Mouse (Mus musculus): ENCODE measurements around the gene Notum. TPM values are rescaled to one million over a fixed set of nuclear protein-coding genes. Genes with fewer than 3 reads are reported as not detected.

The Notum gene
- total and polyA plus RNA-seq, 2 experiments: 34.9 to 61.6 TPM

DNA sequence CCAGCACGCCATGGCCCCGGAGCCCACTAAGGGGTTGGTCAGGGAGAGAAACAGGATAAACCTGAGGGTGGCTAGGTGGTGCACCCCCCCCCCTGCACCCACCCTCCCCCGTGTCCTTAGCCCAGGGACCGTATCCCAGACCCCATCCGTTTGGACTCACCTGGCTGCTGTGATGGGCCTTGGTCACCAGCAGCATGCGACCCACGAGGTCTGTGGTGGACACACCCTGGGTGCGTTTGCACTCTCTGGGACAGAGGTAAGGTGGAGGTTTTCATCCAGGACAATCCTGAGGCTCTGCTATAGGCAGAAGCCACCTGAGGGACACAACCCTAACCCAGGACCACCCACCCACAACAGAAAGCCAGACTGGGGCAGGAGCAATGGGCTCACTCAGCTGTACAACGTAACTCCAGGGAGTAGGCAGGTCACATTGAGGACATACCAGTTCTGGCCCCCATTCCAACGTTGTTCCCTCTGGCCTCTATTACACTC, 47.4 kb downstream of the Notum start:
- H3K79me2 ChIP-seq (ENCODE audit: control insufficient read depth, insufficient read depth, low read length): peaks cover 21% of the 10 kb centered on the region
- WGBS: 62% methylated on average over 10 of the region's 10 CpGs
- peaks cover 26% of the 10 kb centered on the region for H3K4me1 ChIP-seq (ENCODE audit: control insufficient read depth, insufficient read depth, low read length)
- no peak overlapping the region for H3K4me3 ChIP-seq (ENCODE audit: insufficient read depth, low read depth, low read length)
- TF ChIP-seq CTCF (IDR thresholded peaks at IDR 0.05; ENCODE audit: low read depth, low read length): no peak
- no peak for TF ChIP-seq POLR2A (IDR thresholded peaks at IDR 0.05; ENCODE audit: extremely low read depth, insufficient read depth, low read length)
- H3K27ac ChIP-seq (replicated peaks; ENCODE audit: insufficient read depth, low read depth, low read length): no peak overlapping the region
- H3K27me3 ChIP-seq (ENCODE audit: control insufficient read depth, insufficient read depth, low read length): no peaks in the 10 kb centered on the region
- H3K36me3 ChIP-seq (ENCODE audit: control insufficient read depth, insufficient read depth, low read length): peaks cover 37% of the 10 kb centered on the region
- H3K9ac ChIP-seq (ENCODE audit: low read depth, low read length): peak overlapping the region; percentile 5; the same call in 1 of the 2 replicates
- no peak for DNase-seq (ENCODE audit: extremely low read depth, low read depth, low spot score)

DNA sequence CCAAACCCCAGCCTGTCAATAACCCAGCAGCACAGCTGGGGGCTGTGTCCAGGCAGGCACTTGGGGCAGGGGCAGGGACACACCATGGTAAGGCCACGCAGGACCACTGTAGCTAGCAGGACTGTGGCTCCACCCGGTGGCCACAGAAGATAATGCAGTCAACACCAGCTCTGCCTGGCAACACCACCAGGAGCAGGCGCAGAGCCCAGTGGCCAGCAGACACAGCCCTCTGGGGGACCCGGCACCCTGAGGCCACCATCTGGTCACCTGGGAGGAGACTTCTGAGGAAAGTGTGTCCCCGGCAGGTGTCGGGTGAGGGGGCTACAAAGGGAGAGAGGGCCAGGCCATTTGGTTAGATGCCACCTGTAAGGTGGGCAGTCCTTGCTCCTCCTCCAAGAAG, 48.2 kb downstream of the Notum start:
- TF ChIP-seq POLR2A (IDR thresholded peaks at IDR 0.05; ENCODE audit: extremely low read depth, insufficient read depth, low read length) (no peak), CTCF (IDR thresholded peaks at IDR 0.05; ENCODE audit: low read depth, low read length) (peak; percentile 91)
- peaks cover 37% of the 10 kb centered on the region for H3K36me3 ChIP-seq (ENCODE audit: control insufficient read depth, insufficient read depth, low read length)
- DNase-seq (ENCODE audit: extremely low read depth, low read depth, low spot score): peak; percentile 33
- H3K79me2 ChIP-seq (ENCODE audit: control insufficient read depth, insufficient read depth, low read length): peaks cover 21% of the 10 kb centered on the region
- H3K27ac ChIP-seq (replicated peaks; ENCODE audit: insufficient read depth, low read depth, low read length): peak overlapping the region; percentile 7
- H3K27me3 ChIP-seq (ENCODE audit: control insufficient read depth, insufficient read depth, low read length): no peaks in the 10 kb centered on the region
- WGBS: 32% methylated on average over 6 of the region's 6 CpGs
- H3K9ac ChIP-seq (ENCODE audit: low read depth, low read length): peak overlapping the region; percentile 16; the same call in 1 of the 2 replicates
- peaks cover 20% of the 10 kb centered on the region for H3K4me1 ChIP-seq (ENCODE audit: control insufficient read depth, insufficient read depth, low read length)
- H3K4me3 ChIP-seq (ENCODE audit: insufficient read depth, low read depth, low read length): no peak overlapping the region

DNA sequence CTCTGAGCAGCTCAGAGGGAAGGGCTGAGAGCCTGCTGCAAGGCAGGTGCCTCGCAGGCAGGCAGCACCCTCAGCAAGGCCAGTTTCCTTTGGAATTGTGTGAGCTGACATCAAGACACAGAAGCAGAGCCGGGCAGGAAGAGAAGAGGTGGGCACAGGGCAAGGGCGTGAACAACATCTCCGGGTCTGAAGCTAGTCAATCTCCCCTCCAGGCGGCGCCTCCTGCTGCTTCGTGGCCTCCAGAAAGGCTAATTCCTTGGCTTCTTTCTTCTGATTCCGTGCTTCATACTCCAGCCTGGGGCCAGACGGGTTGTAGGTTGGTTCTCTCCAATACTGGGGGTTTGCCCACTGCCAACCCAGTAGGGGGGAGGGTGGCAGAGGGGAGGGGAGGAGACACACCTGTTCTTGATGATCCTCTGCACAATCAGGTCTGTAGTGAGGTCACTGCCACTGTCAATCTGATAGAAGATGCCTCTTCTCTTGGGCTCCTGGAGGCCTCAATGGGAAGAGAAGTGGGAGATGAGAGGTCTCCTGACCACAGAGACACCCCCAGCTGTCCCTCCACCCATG, 50.4 kb downstream of the Notum start:
- DNase-seq (ENCODE audit: extremely low read depth, low read depth, low spot score): no peak
- H3K4me3 ChIP-seq (ENCODE audit: insufficient read depth, low read depth, low read length): no peak overlapping the region
- H3K36me3 ChIP-seq (ENCODE audit: control insufficient read depth, insufficient read depth, low read length): peaks cover 37% of the 10 kb centered on the region
- H3K27ac ChIP-seq (replicated peaks; ENCODE audit: insufficient read depth, low read depth, low read length): no peak overlapping the region
- H3K9ac ChIP-seq (ENCODE audit: low read depth, low read length): no peak overlapping the region
- 79% methylated on average over 9 of the region's 9 CpGs for WGBS
- TF ChIP-seq POLR2A (IDR thresholded peaks at IDR 0.05; ENCODE audit: extremely low read depth, insufficient read depth, low read length) (no peak), CTCF (IDR thresholded peaks at IDR 0.05; ENCODE audit: low read depth, low read length) (no peak)
- no peaks in the 10 kb centered on the region for H3K27me3 ChIP-seq (ENCODE audit: control insufficient read depth, insufficient read depth, low read length)
- peaks cover 20% of the 10 kb centered on the region for H3K4me1 ChIP-seq (ENCODE audit: control insufficient read depth, insufficient read depth, low read length)
- peaks cover 5% of the 10 kb centered on the region; the same call in 1 of the 2 replicates for H3K79me2 ChIP-seq (ENCODE audit: control insufficient read depth, insufficient read depth, low read length)

DNA sequence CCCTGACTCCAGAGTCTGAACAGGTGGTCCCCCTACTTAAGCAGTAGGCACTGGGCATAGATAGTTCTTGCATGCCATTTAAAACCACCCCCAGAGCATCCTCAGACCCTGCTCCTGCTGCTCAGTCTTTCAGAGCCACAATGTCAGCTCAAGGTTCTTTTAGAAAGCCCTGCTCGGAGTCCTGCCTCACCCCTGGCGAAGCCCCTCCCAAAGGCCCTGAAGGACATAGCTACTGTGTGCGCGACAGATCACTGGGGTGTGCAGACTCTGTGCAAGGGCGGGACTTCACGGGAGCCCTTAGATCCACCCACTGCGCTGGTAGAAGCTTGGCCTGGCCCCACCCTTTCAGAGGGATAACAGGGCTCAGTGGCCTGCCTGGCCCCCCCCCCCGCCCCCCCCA, 51.7 kb downstream of the Notum start:
- peak overlapping the region; percentile 49; the same call in 1 of the 2 replicates for H3K9ac ChIP-seq (ENCODE audit: low read depth, low read length)
- H3K27me3 ChIP-seq (ENCODE audit: control insufficient read depth, insufficient read depth, low read length): no peaks in the 10 kb centered on the region
- H3K4me1 ChIP-seq (ENCODE audit: control insufficient read depth, insufficient read depth, low read length): peaks cover 14% of the 10 kb centered on the region
- peaks cover 32% of the 10 kb centered on the region for H3K36me3 ChIP-seq (ENCODE audit: control insufficient read depth, insufficient read depth, low read length)
- H3K4me3 ChIP-seq (ENCODE audit: insufficient read depth, low read depth, low read length): no peak overlapping the region
- peak; percentile 75 for DNase-seq (ENCODE audit: extremely low read depth, low read depth, low spot score)
- H3K79me2 ChIP-seq (ENCODE audit: control insufficient read depth, insufficient read depth, low read length): no peaks in the 10 kb centered on the region
- H3K27ac ChIP-seq (replicated peaks; ENCODE audit: insufficient read depth, low read depth, low read length): peak overlapping the region; percentile 24; the same call in 1 of the 2 replicates
- no peak for TF ChIP-seq CTCF (IDR thresholded peaks at IDR 0.05; ENCODE audit: low read depth, low read length)
- TF ChIP-seq POLR2A (IDR thresholded peaks at IDR 0.05; ENCODE audit: extremely low read depth, insufficient read depth, low read length): 0 out of 2 replicates have a peak, but pooled peaks have one; percentile 5
- WGBS: 27% methylated on average over 8 of the region's 8 CpGs

DNA sequence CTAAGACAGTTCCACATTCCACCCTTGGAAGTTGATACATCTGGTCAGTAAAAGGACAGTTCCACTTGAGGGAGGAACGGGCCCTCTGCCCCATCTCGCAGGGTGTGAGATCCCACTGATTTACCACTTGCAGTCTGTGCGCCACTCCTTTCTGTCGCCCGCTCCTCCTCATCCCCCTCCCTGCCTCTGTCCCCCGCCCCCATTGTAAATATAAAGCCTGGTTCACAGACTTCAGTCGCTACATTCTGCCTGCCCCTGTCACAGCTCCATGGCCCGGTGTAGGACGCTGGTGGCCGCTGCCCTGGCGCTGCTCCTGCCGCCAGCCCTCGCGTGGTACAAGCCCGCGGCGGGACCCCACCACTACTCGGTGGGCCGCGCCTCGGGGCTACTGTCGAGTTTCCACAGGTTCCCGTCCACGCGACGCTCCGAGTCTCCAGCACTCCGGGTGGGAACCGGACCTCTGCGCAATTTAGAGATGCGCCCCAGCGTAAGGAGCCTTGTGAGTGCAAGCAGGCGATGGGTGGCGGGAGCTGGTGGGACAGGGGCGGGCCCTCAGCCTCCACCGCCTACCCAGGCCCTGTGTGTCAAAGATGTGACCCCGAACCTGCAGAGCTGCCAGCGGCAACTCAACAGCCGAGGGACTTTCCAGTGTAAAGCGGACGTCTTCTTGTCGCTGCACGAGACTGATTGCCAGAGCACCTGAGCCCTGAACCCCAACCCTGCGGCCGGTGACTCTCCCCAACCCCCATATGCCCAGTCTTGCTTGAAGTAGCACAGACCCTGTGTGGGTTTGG, 52.5 kb downstream of the Notum start, which contains the start of gene Npb:
Gene Npb (plus strand): TSS at position 237 of the 794 bp plus-strand sequence.
- TF ChIP-seq POLR2A (IDR thresholded peaks at IDR 0.05; ENCODE audit: extremely low read depth, insufficient read depth, low read length) (0 out of 2 replicates have a peak, but pooled peaks have one; percentile 26), CTCF (IDR thresholded peaks at IDR 0.05; ENCODE audit: low read depth, low read length) (peak; percentile 3; the same call in 1 of the 2 replicates)
- H3K36me3 ChIP-seq (ENCODE audit: control insufficient read depth, insufficient read depth, low read length): peaks cover 24% of the 10 kb centered on the region
- 12% methylated on average over 45 of the region's 45 CpGs for WGBS
- DNase-seq (ENCODE audit: extremely low read depth, low read depth, low spot score): peak; percentile 63
- H3K79me2 ChIP-seq (ENCODE audit: control insufficient read depth, insufficient read depth, low read length): no peaks in the 10 kb centered on the region
- no peak within 1 kb of the TSS for H3K4me3 ChIP-seq (ENCODE audit: insufficient read depth, low read depth, low read length)
- H3K27me3 ChIP-seq (ENCODE audit: control insufficient read depth, insufficient read depth, low read length): no peaks in the 10 kb centered on the region
- peak within 1 kb of the TSS; percentile 49; the same call in 1 of the 2 replicates for H3K9ac ChIP-seq (ENCODE audit: low read depth, low read length)
- peak within 1 kb of the TSS; percentile 24 for H3K27ac ChIP-seq (replicated peaks; ENCODE audit: insufficient read depth, low read depth, low read length)
- H3K4me1 ChIP-seq (ENCODE audit: control insufficient read depth, insufficient read depth, low read length): peaks cover 7% of the 10 kb centered on the region; the same call in 1 of the 2 replicates
